Mouse (Mus musculus): ENCODE data around the gene Gpatch2l.

DNA sequence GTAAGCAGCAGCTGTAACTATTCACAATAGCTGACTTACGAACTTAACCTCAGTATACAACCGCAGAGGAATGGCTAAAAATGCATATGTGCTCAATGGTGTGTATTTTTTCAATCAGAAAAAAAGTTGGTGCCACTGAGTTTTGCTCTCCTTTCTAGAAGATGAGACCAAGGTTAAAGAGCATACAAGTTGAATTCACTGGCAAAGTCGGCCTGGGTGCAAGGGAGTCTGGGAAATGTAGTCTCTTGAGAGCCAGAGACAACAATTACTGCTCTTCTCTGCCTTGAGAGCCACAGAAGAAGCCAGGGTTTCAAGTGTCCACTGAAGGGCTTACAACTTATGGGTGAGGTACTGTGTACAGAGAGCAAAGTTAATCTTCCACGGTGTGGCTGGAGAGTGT, 88.2 kb downstream of the Gpatch2l start:
- TF ChIP-seq ZC3H11A (IDR thresholded peaks at IDR 0.05; ENCODE audit: borderline replicate concordance, low read depth, low read length) (no peak), MAFK (IDR thresholded peaks at IDR 0.05; ENCODE audit: insufficient read depth, low read depth, low read length) (no peak), HCFC1 (IDR thresholded peaks at IDR 0.05; ENCODE audit: borderline replicate concordance, insufficient read depth, low read length) (peak; percentile 83), CHD2 (IDR thresholded peaks at IDR 0.05; ENCODE audit: low read depth, low read length) (no peak)

All from ES-E14 (cell line).